Mouse (Mus musculus) liver, postnatal 0 days (tissue): Measurements from ENCODE around the gene Slc38a10. TPM values are rescaled to one million over a fixed set of nuclear protein-coding genes. Genes with fewer than 3 reads are reported as not detected.

ENCODE experiments used
- ATAC-seq: fragments of 200-750 bp; cut with Nextera tagmentation; 2 replicates; pipeline ENCODE4 v1.8.0; 2017; ENCODE audit warnings: mild to moderate bottlenecking, moderate library complexity
- DNase-seq: peaks from one replicate; pipeline ENCODE4 v3.0.0-alpha.2; 2016
- H3K27ac ChIP-seq: fragments of 300-500 bp; sonication (generic); 2 replicates; pipeline ENCODE4 v1.5.1; 2014; ENCODE audit warnings: antibody characterized with exemption, moderate library complexity, mild to moderate bottlenecking, low read depth
- H3K27me3 ChIP-seq: fragments of 300-500 bp; sonication (generic); 2 replicates; pipeline ENCODE4 v1.6.1; 2014; ENCODE audit warnings: low read length, control low read depth, mixed read lengths; ENCODE audit not compliant: insufficient read depth
- H3K36me3 ChIP-seq: fragments of 300-500 bp; sonication (generic); replicated peaks from 2 replicates; pipeline ENCODE4 v1.6.1; 2014; ENCODE audit warnings: mild to moderate bottlenecking, control low read depth, low read length, moderate library complexity, mixed read lengths; ENCODE audit not compliant: insufficient read depth
- H3K4me1 ChIP-seq: fragments of 300-500 bp; sonication (generic); 2 replicates; pipeline ENCODE4 v1.6.1; 2014; ENCODE audit warnings: antibody characterized with exemption, mild to moderate bottlenecking, control low read depth; ENCODE audit not compliant: insufficient read depth
- H3K4me2 ChIP-seq: fragments of 300-500 bp; sonication (generic); 2 replicates; pipeline ENCODE4 v1.6.1; 2014; ENCODE audit warnings: low read depth, mild to moderate bottlenecking, low read length, moderate library complexity, mixed read lengths
- H3K4me3 ChIP-seq: fragments of 300-500 bp; sonication (generic); 2 replicates; pipeline ENCODE4 v1.5.1; 2014; ENCODE audit warnings: low read depth, low read length
- H3K9ac ChIP-seq: fragments of 300-500 bp; sonication (generic); replicated peaks from 2 replicates; pipeline ENCODE4 v1.6.1; 2014; ENCODE audit warnings: mild to moderate bottlenecking, moderate library complexity
- H3K9me3 ChIP-seq: fragments of 300-500 bp; sonication (generic); 2 replicates; pipeline ENCODE4 v1.6.1; 2016; ENCODE audit warnings: mild to moderate bottlenecking, control low read depth, low read length, mixed read lengths
- CTCF ChIP-seq: sonication (generic); IDR thresholded peaks from 2 replicates; pipeline ENCODE4 v1.5.1; 2016; ENCODE audit warnings: antibody characterized with exemption, low read depth
- EP300 ChIP-seq: IDR thresholded peaks from 2 replicates; pipeline ENCODE4 v1.6.1; 2016; ENCODE audit warnings: antibody characterized with exemption, low read depth, mild to moderate bottlenecking
- WGBS: fragments of 180-500 bp; shearing (Covaris S2); extraction: QIAGEN DNeasy Blood & Tissue Kit; methylation state at CpG from one replicate; pipeline ENCODE4 v1.1.7; 2014; ENCODE audit not compliant: insufficient replicate concordance; 5-methylcytosine and 5-hydroxymethylcytosine counted together
- microRNA-seq: library from miRNA; unstranded; fragments of <30 nt; microRNA quantifications from one replicate; pipeline ENCODE4, GENCODE M21; 2016
- polyA plus RNA-seq: library from polyadenylated mRNA; unstranded; fragments of >200 nt; fragmentation: Nextera tagmentation; extraction: Ambion mirVana; gene quantifications from 2 replicates; pipeline ENCODE4 v1.2.1, GENCODE M21; 2015

The Slc38a10 gene
- polyA plus RNA-seq, 1 experiment from 2014 or later, result 28.0 TPM

- TF ChIP-seq CTCF (no peak), EP300 (no peak)
- ATAC-seq (no peak), DNase-seq (no peak)
- Histone ChIP-seq H3K27ac (no peak overlapping the region), H3K9ac (no peak overlapping the region), H3K4me1 (peaks cover 12% of the 10 kb centered on the region), H3K4me3 (no peak overlapping the region), H3K27me3 (no peaks in the 10 kb centered on the region), H3K9me3 (no peaks in the 10 kb centered on the region), H3K36me3 (no peaks in the 10 kb centered on the region), H3K4me2 (no peak overlapping the region)
- 70% methylated on average over 8 of the region's 8 CpGs for WGBS
Measured at GRCm38 (mm10) chr11:120060634-120061033, 90.5 kb downstream of the Slc38a10 start.

GRCm38 (mm10) chr11:120055953-120056732 lies 95.0 kb downstream of the Slc38a10 start:
- no peak for TF ChIP-seq EP300
- ATAC-seq, result no peak
- no peaks in the 10 kb centered on the region for H3K27me3 ChIP-seq

More at GRCm38 (mm10) chr11:120055953-120056732, 95.0 kb downstream of the Slc38a10 start:
- Histone ChIP-seq H3K4me3 (no peak overlapping the region), H3K9ac (no peak overlapping the region), H3K4me2 (no peak overlapping the region), H3K9me3 (no peaks in the 10 kb centered on the region), H3K27ac (no peak overlapping the region), H3K4me1 (no peaks in the 10 kb centered on the region), H3K36me3 (no peaks in the 10 kb centered on the region)
- WGBS, result 76% methylated on average over 12 of the region's 12 CpGs
- no peak for DNase-seq

Small RNA genes lying within 50 kb of the gene (microRNA-seq; reads per million reads assigned to microRNA genes)
- gene Gm25948, result not detected

Other genes with a start within 250 kb of the Slc38a10 start
- gene Chmp6, start 237.9 kb downstream of the Slc38a10 start, polyA plus RNA-seq, result 28.0 and 30.5 TPM in 2 replicates
- gene Baiap2, start 208.6 kb downstream of the Slc38a10 start, polyA plus RNA-seq, result 20.8 and 21.3 TPM in 2 replicates
- gene Aatk, start 104.2 kb downstream of the Slc38a10 start, polyA plus RNA-seq, result 0.72 and 0.89 TPM in 2 replicates
- 3.1 and 3.9 TPM in 2 replicates for gene Cep131, start 64.5 kb downstream of the Slc38a10 start, polyA plus RNA-seq
- 3.8 and 4.2 TPM in 2 replicates for gene Tepsin, start 52.6 kb downstream of the Slc38a10 start, polyA plus RNA-seq
- gene Ndufaf8, start 52.4 kb downstream of the Slc38a10 start, polyA plus RNA-seq, result 63.4 and 65.4 TPM in 2 replicates
- 1.1 and 1.2 TPM in 2 replicates for gene Bahcc1, start 81.6 kb upstream of the Slc38a10 start, polyA plus RNA-seq
- 463 and 498 TPM in 2 replicates for gene Actg1, start 197.2 kb upstream of the Slc38a10 start, polyA plus RNA-seq
- gene Fscn2, start 210.2 kb upstream of the Slc38a10 start, polyA plus RNA-seq, result not detected in 2 replicates
- 5.5 and 5.8 TPM in 2 replicates for gene Faap100, start 227.4 kb upstream of the Slc38a10 start, polyA plus RNA-seq